Mouse (Mus musculus): ENCODE measurements around the gene Eloa.

The Eloa gene

DNA sequence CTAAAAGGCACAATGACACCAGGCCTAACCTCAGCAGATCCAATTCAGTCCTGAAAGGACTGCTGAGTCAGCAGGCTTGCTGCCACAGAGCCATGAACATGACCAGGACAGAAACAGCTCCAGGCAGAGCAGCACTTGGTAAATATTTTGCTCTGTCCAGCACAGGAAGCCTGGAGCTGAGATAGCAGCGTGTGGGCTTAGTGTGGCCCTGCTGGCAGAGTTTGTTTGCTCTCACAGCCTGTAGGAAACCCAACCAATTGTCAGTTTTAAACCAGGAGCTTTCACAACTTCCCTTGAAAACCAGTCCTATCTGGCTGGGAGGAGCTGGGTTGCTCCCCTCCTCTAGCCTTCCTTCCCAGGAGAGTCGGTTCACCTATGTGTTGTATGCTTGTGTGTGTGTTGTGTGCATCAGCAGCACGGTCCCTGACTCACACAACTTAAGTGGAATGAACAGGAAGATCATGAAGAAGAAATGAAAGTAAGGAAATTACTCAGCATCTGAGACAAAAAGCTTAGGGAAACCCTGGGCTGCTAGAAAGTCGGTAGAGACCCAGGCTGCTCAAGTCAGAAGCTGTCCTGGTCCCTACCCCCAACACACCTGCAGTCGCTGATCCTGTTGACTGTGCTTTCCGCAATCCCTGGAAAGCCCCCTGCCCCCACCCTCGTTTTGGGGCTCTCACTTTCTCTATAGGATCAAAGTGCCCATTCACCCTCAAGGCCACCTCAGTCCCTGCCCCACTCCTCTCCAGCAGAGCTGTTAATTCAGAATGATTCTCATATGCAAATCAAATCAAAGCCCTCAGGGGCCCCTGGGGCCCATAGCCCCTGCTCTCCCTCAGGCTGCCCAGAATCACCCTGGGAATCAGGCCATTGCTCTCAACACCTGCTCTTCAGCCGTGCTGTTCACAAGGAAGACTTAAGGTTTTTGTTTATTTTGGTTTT is 9.7 kb upstream of the Eloa start:
- no peak for DNase-seq (ENCODE audit: low read depth, low spot score)

DNA sequence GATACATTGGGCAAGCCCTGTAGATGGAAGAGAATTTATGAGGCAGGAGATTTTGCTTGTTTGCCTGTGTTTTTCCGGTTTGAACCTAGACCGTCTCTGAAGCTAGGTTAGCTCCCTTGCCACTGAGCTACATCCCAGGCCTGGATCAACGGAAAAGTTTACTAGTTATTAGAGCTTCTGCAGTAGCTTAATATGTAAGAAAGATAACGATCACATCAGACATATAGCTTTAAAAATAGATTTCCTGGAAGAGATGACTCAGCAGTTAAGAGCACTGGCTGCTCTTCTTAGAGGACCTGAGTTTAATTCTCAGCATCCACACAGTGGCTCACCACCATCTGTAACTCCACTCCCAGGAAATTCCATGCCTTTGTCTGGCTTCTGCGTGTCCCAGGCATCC is 7.1 kb upstream of the Eloa start:
- no peak for DNase-seq (ENCODE audit: low read depth, low spot score)

- no peak for DNase-seq (ENCODE audit: low read depth, low spot score)
These were observed 6.6 kb upstream of the Eloa start for GRCm38 (mm10) chr4:136028132-136028564.

GRCm38 (mm10) chr4:136027416-136028131 is 6.0 kb upstream of the Eloa start:
- no peak for DNase-seq (ENCODE audit: low read depth, low spot score)

- DNase-seq (ENCODE audit: low read depth, low spot score) = no peak
These were observed 3.8 kb upstream of the Eloa start for GRCm38 (mm10) chr4:136025350-136025749.

- no peak for DNase-seq (ENCODE audit: low read depth, low spot score)
These were observed 1.4 kb upstream of the Eloa start for GRCm38 (mm10) chr4:136022924-136023323.

DNA sequence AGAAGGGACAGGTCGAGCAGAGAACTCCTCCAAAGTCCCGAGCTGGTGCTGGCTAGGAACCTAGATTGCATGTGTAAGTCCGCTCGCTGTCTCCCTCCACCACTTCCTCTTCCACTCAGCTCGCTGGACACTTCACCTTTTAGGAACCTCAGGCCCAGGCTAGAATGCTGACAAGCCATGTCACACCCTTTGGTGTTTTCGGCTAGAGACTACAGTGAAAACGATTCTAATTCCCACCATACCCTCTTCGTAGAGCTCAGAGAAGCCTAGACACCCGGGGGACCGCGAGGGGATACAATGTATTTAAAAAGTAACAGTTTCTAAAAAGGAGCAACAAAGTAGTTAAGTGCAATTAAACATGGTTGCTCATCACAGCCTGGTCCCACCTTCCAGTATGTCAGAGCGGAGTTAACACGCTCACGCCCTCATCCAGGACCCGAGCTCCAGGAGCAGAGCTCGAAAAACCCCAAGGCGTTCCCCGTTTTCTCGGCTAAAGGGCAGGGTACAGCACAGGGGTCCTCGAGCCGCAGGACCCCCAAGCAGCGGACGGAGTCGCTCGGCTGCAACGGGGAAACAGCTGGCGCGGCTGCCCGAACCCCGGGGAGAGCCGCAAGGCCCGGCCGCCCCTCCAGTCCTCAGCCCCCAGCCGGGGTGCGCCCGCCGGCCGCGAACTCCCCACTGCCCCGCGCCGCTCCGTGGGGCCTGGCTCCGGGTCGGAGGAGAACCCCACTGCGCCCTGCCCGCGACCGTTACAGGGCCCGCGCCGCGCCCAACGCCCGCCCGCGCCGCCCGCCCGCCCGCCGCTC is 617 bp downstream of the Eloa start:
- DNase-seq (ENCODE audit: low read depth, low spot score) = no peak

DNA sequence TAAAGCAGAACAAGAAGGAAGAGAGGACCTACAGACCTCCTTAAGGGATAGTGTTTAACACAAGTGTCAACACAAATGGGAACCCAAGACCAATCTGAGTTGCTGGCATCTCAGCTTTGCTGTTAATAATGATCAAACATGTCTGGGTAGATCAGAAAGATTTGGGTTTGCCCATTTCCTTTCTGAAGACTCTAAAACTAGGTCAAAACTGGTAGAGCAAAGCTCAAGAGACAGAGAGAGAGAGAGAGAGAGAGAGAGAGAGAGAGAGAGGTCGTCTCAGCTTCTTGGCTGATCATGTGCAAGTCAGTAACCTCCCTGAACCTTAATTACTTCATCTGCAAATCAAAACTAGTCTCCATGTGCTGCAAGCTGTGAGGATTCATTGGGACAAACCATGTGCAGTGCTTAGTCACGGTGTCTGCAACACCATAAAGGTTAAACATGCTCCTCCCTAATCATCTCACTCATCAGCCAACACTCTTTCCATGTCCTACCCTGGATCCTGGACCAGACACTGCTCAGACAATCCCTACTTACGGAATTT is 5.4 kb downstream of the Eloa start:
- DNase-seq (ENCODE audit: low read depth, low spot score) = no peak

DNA sequence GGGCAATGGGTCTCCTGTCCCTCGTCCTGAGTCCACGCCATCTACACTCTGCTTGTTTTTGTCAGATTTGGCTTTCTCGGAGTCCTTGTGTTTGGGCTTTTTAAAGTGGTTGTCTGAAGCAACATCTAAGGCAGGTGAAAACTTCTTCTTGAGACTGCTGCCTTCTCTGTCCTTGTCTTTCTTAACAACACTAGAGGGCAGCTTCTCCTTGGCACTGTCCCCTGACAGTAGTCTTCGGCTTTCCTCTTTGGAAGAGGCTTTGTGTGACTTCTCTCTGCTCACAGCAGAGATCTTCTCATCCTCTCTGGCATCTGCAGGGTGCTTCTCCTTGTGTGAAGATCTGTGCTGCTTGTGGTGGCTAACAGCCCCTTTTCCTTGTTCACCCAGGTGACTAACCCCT is 11.0 kb downstream of the Eloa start:
- no peak for DNase-seq (ENCODE audit: low read depth, low spot score)

- DNase-seq (ENCODE audit: low read depth, low spot score) = no peak
These were observed 12.6 kb downstream of the Eloa start for GRCm38 (mm10) chr4:136008782-136009447.

DNA sequence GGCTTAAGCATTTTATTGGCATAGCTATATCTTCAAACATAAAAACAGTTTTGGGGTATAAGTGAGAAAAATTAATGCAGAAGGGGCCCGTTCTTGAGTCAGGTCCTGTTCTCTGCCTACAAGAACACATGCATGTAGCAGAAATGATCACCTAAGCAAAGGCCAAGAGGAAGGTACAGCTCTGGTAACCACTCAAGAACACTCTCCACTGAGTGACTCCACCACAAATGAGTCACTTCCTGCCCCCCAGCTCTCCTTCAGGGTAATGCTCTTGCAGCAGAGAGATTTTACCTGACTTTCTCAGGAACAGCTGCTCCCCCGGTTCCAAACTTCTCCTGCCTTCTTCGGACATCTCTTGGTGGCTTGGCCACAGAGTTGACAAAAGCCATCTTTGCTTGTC is 14.7 kb downstream of the Eloa start:
- DNase-seq (ENCODE audit: low read depth, low spot score) = no peak

GRCm38 (mm10) chr4:136004921-136005320 is 16.6 kb downstream of the Eloa start:
- DNase-seq (ENCODE audit: low read depth, low spot score) = no peak

DNA sequence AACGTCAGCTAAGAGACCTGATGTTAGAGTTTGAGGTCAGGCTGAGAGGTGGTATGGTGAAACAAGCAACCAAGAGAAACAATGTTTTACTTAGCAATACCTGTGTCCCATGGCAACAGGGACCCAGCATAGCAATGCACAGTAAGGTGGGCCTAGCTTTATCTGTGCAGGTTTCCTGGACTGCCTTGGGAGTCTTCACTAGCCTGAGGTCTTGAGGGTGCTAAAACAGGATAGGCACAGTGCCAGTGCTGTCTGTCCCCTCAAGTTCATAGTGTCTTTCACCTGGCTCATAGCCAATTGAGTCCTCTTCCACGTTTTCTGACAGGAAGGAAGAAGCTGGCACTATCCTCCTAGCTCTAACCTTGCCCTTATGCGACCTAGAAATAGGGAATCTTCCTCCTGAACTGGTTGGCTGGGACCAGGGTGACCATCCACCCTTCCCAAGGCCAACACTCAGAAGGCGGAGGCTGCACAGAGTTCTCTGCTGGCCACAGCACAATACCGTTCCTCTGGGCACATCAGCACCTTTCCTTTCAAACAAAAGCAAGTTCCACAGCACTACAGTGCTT is 17.4 kb downstream of the Eloa start:
- no peak for DNase-seq (ENCODE audit: low read depth, low spot score)

GRCm38 (mm10) chr4:135995118-135995517 is 26.4 kb downstream of the Eloa start:
- DNase-seq (ENCODE audit: low read depth, low spot score) = no peak

GRCm38 (mm10) chr4:135993941-135994340 is 27.6 kb downstream of the Eloa start:
- DNase-seq (ENCODE audit: low read depth, low spot score) = peak; percentile 61

GRCm38 (mm10) chr4:135987714-135988113 is 33.8 kb downstream of the Eloa start:
- no peak for DNase-seq (ENCODE audit: low read depth, low spot score)

GRCm38 (mm10) chr4:135986943-135987710 is 34.4 kb downstream of the Eloa start, which contains the start of gene Pithd1:
Gene Pithd1, minus strand, starts transcription at chr4:135987264.
- peak; percentile 90 for DNase-seq (ENCODE audit: low read depth, low spot score)

DNA sequence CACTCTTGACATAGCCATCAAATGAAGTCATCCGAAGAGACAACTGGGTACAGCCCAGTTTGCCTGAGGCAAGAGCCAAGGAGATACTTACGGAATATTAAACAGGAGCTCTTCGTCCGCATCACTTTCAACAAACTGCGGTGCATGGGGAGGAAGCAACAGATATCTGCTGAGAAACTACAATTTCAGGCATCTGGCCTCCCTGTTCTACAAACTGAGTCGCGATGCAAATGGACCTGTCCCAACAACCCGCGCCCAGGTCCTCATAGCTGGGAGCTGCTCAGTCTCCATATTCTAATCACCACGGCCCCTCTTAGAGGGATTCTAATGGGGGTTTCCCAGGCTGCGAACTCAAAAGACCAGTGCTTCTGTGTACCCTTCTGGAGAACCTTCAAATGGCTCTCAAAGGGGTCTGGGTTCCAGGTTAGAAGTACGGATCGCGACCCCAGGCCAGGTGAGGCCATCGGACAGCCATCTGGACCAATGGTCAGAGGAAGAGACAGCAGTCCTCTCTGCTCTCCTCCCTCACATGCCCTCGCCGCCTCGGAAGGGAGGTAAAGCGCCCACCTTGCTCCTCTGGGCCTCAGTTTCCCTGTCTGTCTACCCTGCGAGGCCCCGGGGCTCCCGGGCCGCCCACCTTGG is 35.1 kb downstream of the Eloa start:
- no peak for DNase-seq (ENCODE audit: low read depth, low spot score)

DNA sequence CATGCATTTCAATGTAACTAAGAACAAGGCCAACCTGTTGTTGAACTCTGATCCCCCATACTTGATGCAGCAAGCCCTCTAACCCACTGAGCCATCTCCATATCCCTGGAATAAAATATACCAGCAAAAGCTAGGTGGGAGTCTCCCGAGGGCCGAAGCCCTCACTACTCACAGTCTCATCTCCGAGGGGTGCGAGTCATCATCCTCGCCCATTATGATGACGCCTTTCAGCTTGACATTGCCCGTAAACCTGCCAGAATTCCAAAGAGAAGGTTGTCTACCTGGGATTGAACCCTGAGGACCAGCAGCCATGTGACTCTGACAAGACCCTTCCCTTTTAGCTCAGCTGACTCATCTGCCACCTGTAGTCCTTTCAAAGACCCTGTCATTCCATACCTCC is 35.8 kb downstream of the Eloa start:
- no peak for DNase-seq (ENCODE audit: low read depth, low spot score)

All from retina, postnatal 7 days (tissue).